Comparison of ENCODE assay signal across 19 mouse cellular contexts in genomic region chr4:46773243-46773642, GRCm38 (mm10).
A peak's percentile ranks its signal among the peaks of the same experiment; 100 is the strongest.
DNase-seq lines count a peak whose midpoint lies in the region; ATAC-seq and TF ChIP-seq lines count a peak whose summit lies in the region.
"Had no signal": no experiment of that assay in that cellular context is flagged by ENCODE, and none has a peak within 500 bp of the region (broad histone marks: within the 10 kb centered on the region; RNA-seq: fewer than 3 reads in every experiment).

No protein-coding gene starts in this region.

- WGBS in kidney, adult 2 months = 94% methylated on average over 3 of the region's 3 CpGs
- 83% methylated on average over 3 of the region's 3 CpGs for WGBS in midbrain, embryonic 11.5 days
- WGBS in midbrain, embryonic 15.5 days = 93% methylated on average over 3 of the region's 3 CpGs

- ATAC-seq in midbrain, embryonic 11.5 days (ENCODE audit: low FRiP score) = no peak
- ATAC-seq in midbrain, embryonic 15.5 days (replicated peaks) = no peak
- ATAC-seq: activated CD4-positive, CD25-positive, alpha-beta regulatory T cell, adult 4 months; intestine, embryonic 15.5 days had no signal

- H3K4me1 ChIP-seq in kidney, adult 2 months (ENCODE audit: control insufficient read depth, insufficient read depth, low read length) = no peaks in the 10 kb centered on the region
- no peaks in the 10 kb centered on the region for H3K4me1 ChIP-seq in midbrain, embryonic 11.5 days (ENCODE audit: control insufficient read depth, insufficient read depth, low read length)
- no peaks in the 10 kb centered on the region for H3K4me1 ChIP-seq in midbrain, embryonic 15.5 days
- H3K4me1 ChIP-seq: hindbrain, embryonic 12.5 days; intestine, embryonic 15.5 days; limb, embryonic 15.5 days had no signal

- intact Hi-C loops in left cerebral cortex, postnatal 14 days (cut with DNase I) = no loop called here

- TF ChIP-seq POLR2A in kidney, adult 2 months (IDR thresholded peaks at IDR 0.05; ENCODE audit: low read depth, low read length) = no peak

- H3K36me3 ChIP-seq in kidney, adult 2 months (ENCODE audit: control insufficient read depth, insufficient read depth, low read length) = no peaks in the 10 kb centered on the region
- no peaks in the 10 kb centered on the region for H3K36me3 ChIP-seq in midbrain, embryonic 11.5 days (ENCODE audit: control insufficient read depth, insufficient read depth, low read length)
- no peaks in the 10 kb centered on the region for H3K36me3 ChIP-seq in midbrain, embryonic 15.5 days (replicated peaks)
- no peaks in the 10 kb centered on the region for H3K36me3 ChIP-seq in splenic B cell, adult 2 months (ENCODE audit: control insufficient read depth, insufficient read depth, low read length, poor library complexity, severe bottlenecking)
- H3K36me3 ChIP-seq: hindbrain, embryonic 12.5 days; intestine, embryonic 15.5 days; limb, embryonic 15.5 days had no signal

- no peak overlapping the region for H3K4me2 ChIP-seq in midbrain, embryonic 11.5 days
- no peak overlapping the region for H3K4me2 ChIP-seq in midbrain, embryonic 15.5 days
- H3K4me2 ChIP-seq: hindbrain, embryonic 12.5 days; intestine, embryonic 15.5 days; limb, embryonic 15.5 days had no signal

- H3K9ac ChIP-seq in midbrain, embryonic 11.5 days (ENCODE audit: low read length) = no peak overlapping the region
- no peak overlapping the region for H3K9ac ChIP-seq in midbrain, embryonic 15.5 days
- H3K9ac ChIP-seq: hindbrain, embryonic 12.5 days; intestine, embryonic 15.5 days; limb, embryonic 15.5 days had no signal

- H3K4me3 ChIP-seq in kidney, adult 2 months (ENCODE audit: insufficient read depth, low read depth, low read length) = no peak overlapping the region
- no peak overlapping the region for H3K4me3 ChIP-seq in midbrain, embryonic 11.5 days (ENCODE audit: low read depth, low read length)
- no peak overlapping the region for H3K4me3 ChIP-seq in midbrain, embryonic 15.5 days
- H3K4me3 ChIP-seq: hindbrain, embryonic 12.5 days; intestine, embryonic 15.5 days; limb, embryonic 15.5 days had no signal

- TF ChIP-seq CTCF in kidney, adult 2 months (conservative IDR thresholded peaks at IDR 0.05; ENCODE audit: insufficient read depth, insufficient read length, low read depth, low read length) = peak; percentile 22; the same call in 1 of the 2 replicates

- H3K27ac ChIP-seq in kidney, adult 2 months (ENCODE audit: insufficient read depth, low read depth, low read length) = no peak overlapping the region
- no peak overlapping the region for H3K27ac ChIP-seq in midbrain, embryonic 11.5 days (ENCODE audit: low read depth, low read length)
- H3K27ac ChIP-seq in midbrain, embryonic 15.5 days = no peak overlapping the region
- H3K27ac ChIP-seq: hindbrain, embryonic 12.5 days; intestine, embryonic 15.5 days; limb, embryonic 15.5 days had no signal

- no peaks in the 10 kb centered on the region for H3K27me3 ChIP-seq in kidney, adult 2 months (replicated peaks; ENCODE audit: control insufficient read depth, insufficient read depth, low read length)
- no peaks in the 10 kb centered on the region for H3K27me3 ChIP-seq in midbrain, embryonic 11.5 days (ENCODE audit: control insufficient read depth, insufficient read depth, low read length)
- H3K27me3 ChIP-seq in midbrain, embryonic 15.5 days (replicated peaks) = no peaks in the 10 kb centered on the region
- H3K27me3 ChIP-seq in splenic B cell, adult 2 months (ENCODE audit: control insufficient read depth, insufficient read depth, low read length, poor library complexity, severe bottlenecking) = no peaks in the 10 kb centered on the region
- H3K27me3 ChIP-seq: hindbrain, embryonic 12.5 days; intestine, embryonic 15.5 days; limb, embryonic 15.5 days had no signal

- no peak for DNase-seq in kidney, adult 2 months
- no peak for DNase-seq in kidney, adult 11 months
- peak; percentile 51 for DNase-seq in midbrain, embryonic 11.5 days (ENCODE audit: low spot score, missing footprints)
- peak; percentile 63 for DNase-seq in R1 (ENCODE audit: low read depth, low spot score)
- DNase-seq in splenic B cell, adult 2 months (ENCODE audit: low read depth, low spot score) = peak; percentile 27
- DNase-seq in left cerebral cortex, postnatal 14 days (ENCODE audit: low spot score in 2 of 2) = no peak
- DNase-seq in embryo, embryonic 10 days (ENCODE audit: low spot score) = no peak
- DNase-seq: adrenal gland, postnatal 25 days; cerebellum, postnatal 36 days; gastrocnemius, postnatal 14 days; kidney, postnatal 25 days; lung, postnatal 14 days; right cerebral cortex, postnatal 25 days; thymus, postnatal 14 days had no signal

- H3K9me3 ChIP-seq in midbrain, embryonic 11.5 days (ENCODE audit: control insufficient read depth, low read length) = no peaks in the 10 kb centered on the region
- no peaks in the 10 kb centered on the region for H3K9me3 ChIP-seq in midbrain, embryonic 15.5 days
- H3K9me3 ChIP-seq: intestine, embryonic 15.5 days; limb, embryonic 15.5 days had no signal

Comparison
In these comparisons a context has a peak if more than half of its experiments do, and no peak if none do; other contexts are left out.
1. DNase-seq: peak in midbrain, embryonic 11.5 days (single experiment), R1 (single experiment) and splenic B cell, adult 2 months (single experiment); none in kidney, adult 2 months (single experiment), kidney, adult 11 months (single experiment), left cerebral cortex, postnatal 14 days (0 of 2) and embryo, embryonic 10 days (single experiment).